Mouse (Mus musculus) bone marrow, adult 2 months (tissue): Measurements from ENCODE around the gene Tob2. TPM values are rescaled to one million over a fixed set of nuclear protein-coding genes. Genes with fewer than 3 reads are reported as not detected.
A peak's percentile ranks its signal among the peaks of the same experiment; 100 is the strongest.

Experiments used
- H3K27ac ChIP-seq: fragments of 200-500 bp; 2 replicates; pipeline ENCODE4 v1.5.1; 2012; ENCODE audit warnings: low read depth, mild to moderate bottlenecking, control low read depth, inconsistent platforms, low read length; ENCODE audit not compliant: control insufficient read depth, poor library complexity, insufficient read depth
- H3K4me1 ChIP-seq: fragments of 200-500 bp; 2 replicates; pipeline ENCODE4 v1.6.1; 2011; ENCODE audit warnings: low read length; ENCODE audit not compliant: control insufficient read depth, insufficient read depth
- H3K4me3 ChIP-seq: fragments of 200-500 bp; replicated peaks from 2 replicates; pipeline ENCODE3; 2011; ENCODE audit warnings: mild to moderate bottlenecking, low read depth, low read length, control low read depth; ENCODE audit not compliant: control insufficient read depth
- CTCF ChIP-seq: fragments of 200-500 bp; IDR thresholded peaks from 2 replicates; pipeline ENCODE4 v1.5.1; 2011; ENCODE audit warnings: low read length, control low read depth; ENCODE audit not compliant: control insufficient read depth, insufficient read depth
- POLR2A ChIP-seq: fragments of 200-500 bp; IDR thresholded peaks from 2 replicates; pipeline ENCODE4 v1.6.1; 2011; ENCODE audit warnings: low read depth, mild to moderate bottlenecking, control low read depth, low read length, borderline replicate concordance; ENCODE audit not compliant: control insufficient read depth
- WGBS: fragments of 180-500 bp; shearing (Covaris S2); methylation state at CpG from one replicate; pipeline ENCODE4 v1.1.7; 2018; 5-methylcytosine and 5-hydroxymethylcytosine counted together
- polyA plus RNA-seq: library from polyadenylated mRNA; stranded (reverse); fragments of >200 nt; gene quantifications from 2 replicates; pipeline ENCODE4 v1.2.4, GENCODE M21; 2011; ENCODE audit warnings: low replicate concordance; ENCODE audit not compliant: missing spikeins, insufficient read depth, insufficient read length

Tob2 gene
- polyA plus RNA-seq, 1 experiment = 9.2 TPM

- Histone ChIP-seq H3K27ac (no peak overlapping the region), H3K4me3 (no peak overlapping the region), H3K4me1 (peaks cover 6% of the 10 kb centered on the region; the same call in 1 of the 2 replicates)
- TF ChIP-seq POLR2A (no peak), CTCF (no peak)
- 79% methylated on average over 4 of the region's 4 CpGs for WGBS
These were observed 51.8 kb downstream of the Tob2 start for GRCm38 (mm10) chr15:81806621-81807404.

- Histone ChIP-seq H3K4me3 (no peak overlapping the region), H3K4me1 (peaks cover 6% of the 10 kb centered on the region; the same call in 1 of the 2 replicates)
These were observed 53.0 kb downstream of the Tob2 start for GRCm38 (mm10) chr15:81805624-81806023.

GRCm38 (mm10) chr15:81804883-81805282, 53.7 kb downstream of the Tob2 start:
- H3K4me1 ChIP-seq = peaks cover 6% of the 10 kb centered on the region; the same call in 1 of the 2 replicates
- no peak for TF ChIP-seq POLR2A
- WGBS = 44% methylated on average over 3 of the region's 3 CpGs
- no peak overlapping the region for H3K4me3 ChIP-seq
- H3K27ac ChIP-seq = no peak overlapping the region

More at GRCm38 (mm10) chr15:81805624-81806023, 53.0 kb downstream of the Tob2 start:
- 77% methylated on average over 6 of the region's 6 CpGs for WGBS
- TF ChIP-seq POLR2A (no peak), CTCF (no peak)
- no peak overlapping the region for H3K27ac ChIP-seq

DNA sequence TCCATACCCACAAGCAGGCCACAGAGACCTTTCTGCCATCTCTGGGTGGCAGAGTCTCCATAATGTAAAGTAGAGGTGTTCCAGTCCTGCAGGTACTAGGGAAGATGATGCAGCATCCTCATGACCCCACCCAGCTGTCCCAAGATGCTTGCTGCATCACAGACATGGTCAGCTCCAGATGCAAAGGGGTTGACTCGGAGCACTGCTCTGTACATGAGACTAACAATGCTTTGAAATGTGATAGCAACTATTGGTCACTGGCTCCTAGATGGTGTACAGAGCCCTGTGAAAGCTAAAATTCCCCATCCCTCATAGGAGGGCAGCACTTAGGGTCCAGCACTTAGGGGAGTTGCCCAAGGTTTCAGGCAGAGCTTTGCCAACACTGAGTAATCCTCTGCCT, 54.4 kb downstream of the Tob2 start:
- TF ChIP-seq POLR2A = no peak
- TF ChIP-seq CTCF = no peak
- no peak overlapping the region for H3K4me3 ChIP-seq
- no peak overlapping the region for H3K27ac ChIP-seq
- peaks cover 6% of the 10 kb centered on the region; the same call in 1 of the 2 replicates for H3K4me1 ChIP-seq
- 89% methylated on average over 1 of the region's 1 CpGs for WGBS

DNA sequence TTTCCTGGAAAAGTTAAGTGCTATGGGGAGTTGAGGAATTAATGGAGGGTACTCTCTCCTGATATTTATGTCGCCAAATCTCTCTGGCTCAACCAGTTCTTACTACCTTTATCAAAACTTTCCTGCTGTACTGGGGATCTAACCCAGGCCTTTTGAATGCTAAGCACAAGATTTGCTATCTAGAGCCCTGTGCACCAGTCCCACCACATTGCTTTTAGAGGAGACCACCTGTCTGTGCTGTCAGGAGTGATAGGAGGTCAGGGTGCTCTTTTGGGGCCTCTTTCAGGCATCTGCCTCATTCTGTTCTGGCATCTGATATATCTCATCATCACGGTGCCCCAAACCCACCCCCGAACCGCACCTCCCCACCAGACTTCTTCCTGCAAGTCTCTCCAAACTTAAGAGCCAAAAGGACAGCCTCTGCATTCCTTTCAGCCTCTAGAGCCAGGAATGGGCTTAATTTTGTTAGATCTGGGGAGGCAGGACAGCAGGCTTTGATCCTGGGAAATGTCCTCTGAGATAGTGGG, 55.1 kb downstream of the Tob2 start:
- 41% methylated on average over 4 of the region's 4 CpGs for WGBS
- Histone ChIP-seq H3K27ac (no peak overlapping the region), H3K4me3 (no peak overlapping the region), H3K4me1 (peaks cover 6% of the 10 kb centered on the region; the same call in 1 of the 2 replicates)
- TF ChIP-seq POLR2A = no peak
- TF ChIP-seq CTCF = no peak

GRCm38 (mm10) chr15:81802941-81803351, 55.6 kb downstream of the Tob2 start:
- TF ChIP-seq POLR2A (no peak), CTCF (no peak)
- H3K4me1 ChIP-seq = peaks cover 6% of the 10 kb centered on the region; the same call in 1 of the 2 replicates
- peak overlapping the region; percentile 43 for H3K4me3 ChIP-seq
- 8% methylated on average over 8 of the region's 8 CpGs for WGBS
- H3K27ac ChIP-seq = 0 out of 2 replicates have a peak overlapping the region, but pooled peaks have one; percentile 5

- 11% methylated on average over 19 of the region's 19 CpGs for WGBS
These were observed 56.4 kb downstream of the Tob2 start, which contains the start of gene Tef for GRCm38 (mm10) chr15:81802001-81802890. Tef (plus strand) TSS chr15:81802421.

More at GRCm38 (mm10) chr15:81802001-81802890, 56.4 kb downstream of the Tob2 start, which contains the start of gene Tef:
- H3K4me3 ChIP-seq = peak within 1 kb of the TSS; percentile 43
- peaks cover 6% of the 10 kb centered on the region; the same call in 1 of the 2 replicates for H3K4me1 ChIP-seq
- TF ChIP-seq POLR2A (0 out of 2 replicates have a peak, but pooled peaks have one; percentile 50), CTCF (no peak)
- peak within 1 kb of the TSS; percentile 5; the same call in 1 of the 2 replicates for H3K27ac ChIP-seq
